Mouse (Mus musculus): Measurements from ENCODE around the gene Rbfox1.

DNA sequence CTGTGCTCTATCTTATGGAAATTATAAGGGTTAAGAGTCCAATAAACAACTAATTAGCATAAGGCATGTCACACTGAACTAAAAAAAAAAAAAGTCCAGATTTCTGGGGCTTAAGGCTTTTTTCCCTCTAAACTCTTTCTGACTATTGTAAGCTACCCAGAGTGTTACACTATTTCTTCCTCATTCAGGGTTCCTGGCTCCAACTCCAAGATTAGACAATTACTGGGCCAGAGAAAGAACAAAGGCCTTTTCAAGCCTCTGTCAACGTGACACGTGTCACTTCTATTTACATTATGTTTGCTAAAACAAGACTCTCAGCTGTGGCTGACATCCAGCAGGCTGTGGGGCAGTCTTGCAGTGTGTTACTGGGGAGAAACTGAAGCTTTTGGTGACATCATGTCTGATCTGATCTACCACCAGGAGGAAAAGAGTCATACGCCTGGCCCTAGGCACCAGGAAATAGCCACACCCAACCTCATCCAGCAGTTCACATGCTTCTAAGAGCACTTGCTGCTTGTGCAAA is 536.5 kb downstream of the Rbfox1 start:
- no peak for TF ChIP-seq POLR2A (IDR thresholded peaks at IDR 0.05; ENCODE audit: borderline replicate concordance, extremely low read depth, insufficient read depth, insufficient read length, poor library complexity, severe bottlenecking)
- no peak for TF ChIP-seq CTCF (IDR thresholded peaks at IDR 0.05; ENCODE audit: borderline replicate concordance, extremely low read depth, insufficient read depth, insufficient read length)

Data from brain, embryonic 14.5 days (tissue).